Comparison of ENCODE assay signal across 1 mouse cellular context in genomic region chr15:103020899-103021418, GRCm38 (mm10).
A peak's percentile ranks its signal among the peaks of the same experiment; 100 is the strongest.
TF ChIP-seq lines count a peak whose summit lies in the region.

No protein-coding gene starts in this region.

TF ChIP-seq in C2C12, 6 proteins besides CTCF, POLR2A, EP300 and RAD21:
- TF ChIP-seq USF1 (IDR thresholded peaks at IDR 0.05; ENCODE audit: low read depth) (peak; percentile 74), MYOG (IDR thresholded peaks at IDR 0.05; ENCODE audit: control insufficient read depth, extremely low read depth, insufficient read length) (no peak), MAX (IDR thresholded peaks at IDR 0.05) (no peak)
